Mouse (Mus musculus) midbrain, embryonic 11.5 days (tissue): ENCODE results near the gene Net1. TPM values are rescaled to one million over a fixed set of nuclear protein-coding genes. Genes with fewer than 3 reads are reported as not detected.

Experiments used
- microRNA-seq: library from miRNA; unstranded; fragments of <30 nt; microRNA quantifications from one replicate; pipeline ENCODE4, GENCODE M21; 2017
- polyA plus RNA-seq: library from polyadenylated mRNA; unstranded; fragments of >200 nt; fragmentation: Nextera tagmentation; extraction: Ambion mirVana; gene quantifications from 2 replicates; pipeline ENCODE4 v1.2.1, GENCODE M21; 2014

The Net1 gene
- polyA plus RNA-seq, 1 experiment from 2014 or later = 31.0 TPM

Small RNA genes lying within 50 kb of the gene (microRNA-seq; reads per million reads assigned to microRNA genes)
- gene Gm22460 = not detected

Other genes with a start within 250 kb of the Net1 start
- not detected in 2 replicates for gene Calml3, start 113.9 kb downstream of the Net1 start, polyA plus RNA-seq
- not detected in 2 replicates for gene Calm4, start 80.5 kb downstream of the Net1 start, polyA plus RNA-seq
- gene Calm5, start 64.0 kb downstream of the Net1 start, polyA plus RNA-seq = not detected in 2 replicates
- 0.07 TPM in 1 of 2 replicates, not detected in the other for gene Tubal3, start 54 bp upstream of the Net1 start, polyA plus RNA-seq
- gene Ucn3, start 27.1 kb upstream of the Net1 start, polyA plus RNA-seq = not detected in 2 replicates
- 0.10 and 0.33 TPM in 2 replicates for gene Akr1c14, start 130.8 kb upstream of the Net1 start, polyA plus RNA-seq
- not detected in 2 replicates for gene Akr1c18, start 232.4 kb upstream of the Net1 start, polyA plus RNA-seq